Comparison of ENCODE assay signal across 7 mouse cellular contexts in the genomic region with DNA sequence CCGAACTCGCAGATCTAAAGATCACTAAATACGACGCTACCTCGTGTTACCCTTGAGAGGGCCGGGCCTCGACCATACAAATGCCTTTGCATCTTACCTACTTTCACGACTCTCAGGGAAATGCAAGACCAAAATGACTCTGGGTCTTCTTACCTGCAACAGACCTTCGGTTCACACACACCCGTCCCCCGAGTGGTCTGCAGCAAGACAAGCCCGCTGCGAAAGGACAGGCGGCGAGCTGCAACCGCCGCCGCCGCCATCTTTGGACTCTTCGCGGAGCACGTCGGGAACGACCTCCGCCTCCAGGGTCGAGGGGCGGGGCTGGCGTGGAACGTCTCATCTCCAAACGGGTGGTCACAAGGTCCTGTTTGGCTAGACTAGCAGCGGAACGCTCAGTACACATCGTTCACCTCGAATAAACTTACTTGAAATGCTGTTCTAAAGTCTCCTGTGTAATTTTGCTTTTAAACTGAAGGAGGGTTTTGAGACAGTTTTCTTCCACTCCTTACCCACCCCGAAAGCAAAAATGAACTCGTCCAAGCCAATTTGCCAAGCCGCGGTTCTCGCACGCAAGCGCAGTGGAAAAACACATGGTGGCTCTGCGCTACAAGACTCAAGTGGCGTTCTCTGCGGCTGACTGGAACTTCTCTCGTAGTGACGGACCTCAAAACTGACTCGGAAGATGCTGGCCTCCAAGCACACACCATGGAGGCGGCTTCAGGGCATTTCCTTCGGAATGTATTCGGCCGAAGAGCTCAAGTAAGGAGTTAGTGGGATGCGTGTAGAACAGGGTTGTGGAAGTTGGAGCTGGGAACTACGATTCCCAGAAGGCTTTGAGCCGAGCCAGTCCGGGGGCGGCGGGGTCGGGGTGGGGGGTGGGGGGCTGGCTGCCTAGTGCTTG. TPM values are rescaled to one million over a fixed set of nuclear protein-coding genes. Genes with fewer than 3 reads are reported as not detected.
A peak's percentile ranks its signal among the peaks of the same experiment; 100 is the strongest.
DNase-seq lines count a peak whose midpoint lies in the region; ATAC-seq and TF ChIP-seq lines count a peak whose summit lies in the region.

Ptcd3 (minus strand) TSS at position 270 of the 901 bp plus-strand sequence.
Polr1a (plus strand) TSS at position 573 of the 901 bp plus-strand sequence.

- H3K9me3 ChIP-seq in embryonic facial prominence, embryonic 10.5 days, result no peaks in the 10 kb centered on the region
- H3K9me3 ChIP-seq in intestine, postnatal 0 days (ENCODE audit: control insufficient read depth), result no peaks in the 10 kb centered on the region
- no peaks in the 10 kb centered on the region for H3K9me3 ChIP-seq in midbrain, embryonic 12.5 days

- DNase-seq in adrenal gland, postnatal 10 days, result peak; percentile 95
- DNase-seq in embryonic facial prominence, embryonic 10.5 days (ENCODE audit: low spot score), result peak; percentile 93
- peak; percentile 69 for DNase-seq in gonadal fat pad, adult 2 months (ENCODE audit: low read depth)
- peak; percentile 92 for DNase-seq in left cerebral cortex, postnatal 4 days

- H3K4me3 ChIP-seq in embryonic facial prominence, embryonic 10.5 days, result peak within 1 kb of the TSS; percentile 83
- peak within 1 kb of the TSS; percentile 65 for H3K4me3 ChIP-seq in intestine, postnatal 0 days (ENCODE audit: low read depth, low read length)
- peak within 1 kb of the TSS; percentile 79 for H3K4me3 ChIP-seq in midbrain, embryonic 12.5 days
- peak within 1 kb of the TSS; percentile 79 for H3K4me3 ChIP-seq in small intestine, adult 2 months (ENCODE audit: low read depth, low read length)

- peak within 1 kb of the TSS; percentile 56 for H3K9ac ChIP-seq in intestine, postnatal 0 days (ENCODE audit: low read depth, low read length)
- H3K9ac ChIP-seq in midbrain, embryonic 12.5 days (replicated peaks), result peak within 1 kb of the TSS; percentile 69

- no peaks in the 10 kb centered on the region for H3K27me3 ChIP-seq in embryonic facial prominence, embryonic 10.5 days (replicated peaks; ENCODE audit: low read depth, poor library complexity, severe bottlenecking)
- H3K27me3 ChIP-seq in intestine, postnatal 0 days (replicated peaks; ENCODE audit: control insufficient read depth, insufficient read depth, low read length), result no peaks in the 10 kb centered on the region
- no peaks in the 10 kb centered on the region for H3K27me3 ChIP-seq in midbrain, embryonic 12.5 days
- no peaks in the 10 kb centered on the region for H3K27me3 ChIP-seq in small intestine, adult 2 months (ENCODE audit: control insufficient read depth, insufficient read depth, low read length)

- H3K4me1 ChIP-seq in embryonic facial prominence, embryonic 10.5 days, result peaks cover 22% of the 10 kb centered on the region
- no peaks in the 10 kb centered on the region for H3K4me1 ChIP-seq in intestine, postnatal 0 days (replicated peaks; ENCODE audit: control insufficient read depth, insufficient read depth, low read length)
- H3K4me1 ChIP-seq in midbrain, embryonic 12.5 days, result peaks cover 9% of the 10 kb centered on the region; the same call in 1 of the 2 replicates
- H3K4me1 ChIP-seq in small intestine, adult 2 months (ENCODE audit: control insufficient read depth, insufficient read depth, insufficient read length, low read length), result no peaks in the 10 kb centered on the region

- WGBS in embryonic facial prominence, embryonic 10.5 days, result under 1% methylated on average over 58 of the region's 58 CpGs
- under 1% methylated on average over 58 of the region's 58 CpGs for WGBS in intestine, postnatal 0 days
- under 1% methylated on average over 58 of the region's 58 CpGs for WGBS in midbrain, embryonic 12.5 days
- WGBS in small intestine, adult 2 months, result under 1% methylated on average over 58 of the region's 58 CpGs

- TF ChIP-seq CTCF in intestine, postnatal 0 days (IDR thresholded peaks at IDR 0.05; ENCODE audit: low read depth), result no peak
- no peak for TF ChIP-seq CTCF in small intestine, adult 2 months (IDR thresholded peaks at IDR 0.05; ENCODE audit: extremely low read depth, insufficient read length, insufficient replicate concordance, low read depth, low read length)

- peak; percentile 86 for ATAC-seq in intestine, postnatal 0 days
- peak; percentile 92 for ATAC-seq in midbrain, embryonic 12.5 days (ENCODE audit: low FRiP score, low read depth)

- intact Hi-C loops in left cerebral cortex, postnatal 4 days (cut with DNase I), result no loop called here

- H3K36me3 ChIP-seq in embryonic facial prominence, embryonic 10.5 days (replicated peaks), result peaks cover 56% of the 10 kb centered on the region
- peaks cover 25% of the 10 kb centered on the region for H3K36me3 ChIP-seq in intestine, postnatal 0 days (ENCODE audit: control insufficient read depth, insufficient read depth)
- peaks cover 37% of the 10 kb centered on the region for H3K36me3 ChIP-seq in midbrain, embryonic 12.5 days
- peaks cover 11% of the 10 kb centered on the region for H3K36me3 ChIP-seq in small intestine, adult 2 months (ENCODE audit: control insufficient read depth, insufficient read depth, low read length)

- peak within 1 kb of the TSS; percentile 96 for H3K27ac ChIP-seq in embryonic facial prominence, embryonic 10.5 days (replicated peaks)
- H3K27ac ChIP-seq in intestine, postnatal 0 days (ENCODE audit: low read depth, low read length), result no peak within 1 kb of the TSS
- H3K27ac ChIP-seq in midbrain, embryonic 12.5 days (replicated peaks), result peak within 1 kb of the TSS; percentile 52; the same call in 1 of the 2 replicates
- peak within 1 kb of the TSS; percentile 62 for H3K27ac ChIP-seq in small intestine, adult 2 months (ENCODE audit: insufficient read depth, low read depth, low read length)

- TF ChIP-seq POLR2A in small intestine, adult 2 months (IDR thresholded peaks at IDR 0.05; ENCODE audit: low read depth, low read length), result peak; percentile 48; the same call in 1 of the 2 replicates

- H3K4me2 ChIP-seq in intestine, postnatal 0 days (replicated peaks; ENCODE audit: low read depth), result peak within 1 kb of the TSS; percentile 74
- H3K4me2 ChIP-seq in midbrain, embryonic 12.5 days (replicated peaks), result peak within 1 kb of the TSS; percentile 64

RNA-seq across cellular contexts. Expression of gene Ptcd3, which starts in this region (rescaled TPM):
- total RNA-seq in adrenal gland, postnatal 10 days (2021), result 100 to 1,000 TPM; 115 to 136 TPM
- polyA plus RNA-seq in embryonic facial prominence, embryonic 10.5 days (2016; fragmentation: Nextera tagmentation; extraction: Ambion mirVana), result 157 and 167 TPM in 2 replicates
- polyA plus RNA-seq in gonadal fat pad, adult 2 months (2012; rRNA removed), result 12.4 and 14.4 TPM in 2 replicates
- 23.4 and 23.9 TPM in 2 replicates for polyA plus RNA-seq in intestine, postnatal 0 days (2015; fragmentation: Nextera tagmentation; extraction: Ambion mirVana)
- 10 to 100 TPM; 77.3 to 80.5 TPM for total RNA-seq in left cerebral cortex, postnatal 4 days (2021)
- 112 and 119 TPM in 2 replicates for polyA plus RNA-seq in midbrain, embryonic 12.5 days (2016; fragmentation: Nextera tagmentation; extraction: Ambion mirVana)
- polyA plus RNA-seq in small intestine, adult 2 months (2012; rRNA removed), result 2.2 and 4.3 TPM in 2 replicates

RNA-seq across cellular contexts. Expression of gene Polr1a, which starts in this region (rescaled TPM):
- total RNA-seq in adrenal gland, postnatal 10 days (2021), result 10 to 100 TPM; 46.3 to 55.4 TPM
- polyA plus RNA-seq in embryonic facial prominence, embryonic 10.5 days (2016; fragmentation: Nextera tagmentation; extraction: Ambion mirVana), result 49.6 and 53.7 TPM in 2 replicates
- 11.9 and 13.3 TPM in 2 replicates for polyA plus RNA-seq in gonadal fat pad, adult 2 months (2012; rRNA removed)
- polyA plus RNA-seq in intestine, postnatal 0 days (2015; fragmentation: Nextera tagmentation; extraction: Ambion mirVana), result 4.9 and 5.0 TPM in 2 replicates
- total RNA-seq in left cerebral cortex, postnatal 4 days (2021), result 10 to 100 TPM; 36.7 to 40.3 TPM
- polyA plus RNA-seq in midbrain, embryonic 12.5 days (2016; fragmentation: Nextera tagmentation; extraction: Ambion mirVana), result 32.8 and 34.2 TPM in 2 replicates
- polyA plus RNA-seq in small intestine, adult 2 months (2012; rRNA removed), result 2.3 and 5.9 TPM in 2 replicates
